ENCODE assay signal across 7 mouse cellular contexts in genomic region chr11:20243214-20243913, GRCm38 (mm10). TPM values are rescaled to one million over a fixed set of nuclear protein-coding genes. Genes with fewer than 3 reads are reported as not detected.
A peak's percentile ranks its signal among the peaks of the same experiment; 100 is the strongest.
DNase-seq lines count a peak whose midpoint lies in the region; ATAC-seq lines count a peak whose summit lies in the region.

No protein-coding gene starts in this region.

- no peaks in the 10 kb centered on the region for H3K27me3 ChIP-seq in lung, embryonic 15.5 days
- no peaks in the 10 kb centered on the region for H3K27me3 ChIP-seq in forebrain, embryonic 13.5 days
- H3K27me3 ChIP-seq in neural tube, embryonic 14.5 days (ENCODE audit: control insufficient read depth, insufficient read depth, low read length), result no peaks in the 10 kb centered on the region

- peaks cover 28% of the 10 kb centered on the region for H3K4me1 ChIP-seq in lung, embryonic 15.5 days
- peaks cover 37% of the 10 kb centered on the region for H3K4me1 ChIP-seq in forebrain, embryonic 13.5 days
- H3K4me1 ChIP-seq in neural tube, embryonic 14.5 days (ENCODE audit: control insufficient read depth, insufficient read depth, low read length), result peaks cover 21% of the 10 kb centered on the region

- no peak overlapping the region for H3K27ac ChIP-seq in lung, embryonic 15.5 days
- no peak overlapping the region for H3K27ac ChIP-seq in forebrain, embryonic 13.5 days
- no peak overlapping the region for H3K27ac ChIP-seq in neural tube, embryonic 14.5 days (ENCODE audit: low read depth, low read length)

- no peaks in the 10 kb centered on the region for H3K9me3 ChIP-seq in lung, embryonic 15.5 days
- no peaks in the 10 kb centered on the region for H3K9me3 ChIP-seq in forebrain, embryonic 13.5 days (replicated peaks)
- no peaks in the 10 kb centered on the region for H3K9me3 ChIP-seq in neural tube, embryonic 14.5 days (ENCODE audit: control insufficient read depth, low read length)

- 45% methylated on average over 9 of the region's 9 CpGs for WGBS in lung, embryonic 15.5 days
- 51% methylated on average over 9 of the region's 9 CpGs for WGBS in forebrain, embryonic 13.5 days
- WGBS in neural tube, embryonic 14.5 days, result 62% methylated on average over 9 of the region's 9 CpGs

- H3K4me3 ChIP-seq in lung, embryonic 15.5 days, result no peak overlapping the region
- H3K4me3 ChIP-seq in forebrain, embryonic 13.5 days, result no peak overlapping the region
- H3K4me3 ChIP-seq in neural tube, embryonic 14.5 days (ENCODE audit: low read depth, low read length), result no peak overlapping the region

- 0 out of 2 replicates have a peak, but pooled peaks have one; percentile 28 for ATAC-seq in lung, embryonic 15.5 days (ENCODE audit: borderline replicate concordance, extremely low read depth, low FRiP score, low TSS enrichment)
- ATAC-seq in forebrain, embryonic 13.5 days, result peak; percentile 20; the same call in 1 of the 2 replicates
- ATAC-seq in neural tube, embryonic 14.5 days (ENCODE audit: low read depth), result 0 out of 2 replicates have a peak, but pooled peaks have one; percentile 21

- H3K36me3 ChIP-seq in lung, embryonic 15.5 days, result peaks cover 35% of the 10 kb centered on the region
- H3K36me3 ChIP-seq in forebrain, embryonic 13.5 days (ENCODE audit: poor library complexity, severe bottlenecking), result peaks cover 51% of the 10 kb centered on the region
- H3K36me3 ChIP-seq in neural tube, embryonic 14.5 days (ENCODE audit: control insufficient read depth, insufficient read depth, low read length), result peaks cover 30% of the 10 kb centered on the region

- no peak overlapping the region for H3K9ac ChIP-seq in lung, embryonic 15.5 days
- no peak overlapping the region for H3K9ac ChIP-seq in forebrain, embryonic 13.5 days
- H3K9ac ChIP-seq in neural tube, embryonic 14.5 days (replicated peaks; ENCODE audit: low read depth, low read length), result no peak overlapping the region

- H3K4me2 ChIP-seq in lung, embryonic 15.5 days, result no peak overlapping the region
- H3K4me2 ChIP-seq in forebrain, embryonic 13.5 days, result no peak overlapping the region
- H3K4me2 ChIP-seq in neural tube, embryonic 14.5 days (ENCODE audit: low read depth, low read length), result no peak overlapping the region

- DNase-seq in lung, postnatal 10 days, result no peak
- DNase-seq in kidney, postnatal 14 days, result peak; percentile 58
- DNase-seq in urinary bladder, adult 2 months (ENCODE audit: low spot score), result no peak
- no peak for DNase-seq in frontal cortex, postnatal 14 days (ENCODE audit: low spot score in 2 of 2)

RNA-seq across cellular contexts. Expression of gene Cep68, which starts 5.9 kb away (rescaled TPM):
- polyA plus RNA-seq in lung, embryonic 15.5 days (2015; fragmentation: Nextera tagmentation; extraction: Ambion mirVana), result 34.8 and 37.6 TPM in 2 replicates
- 25.0 and 30.9 TPM in 2 replicates for polyA plus RNA-seq in forebrain, embryonic 13.5 days (2015; fragmentation: Nextera tagmentation; extraction: Ambion mirVana)
- 28.0 and 33.0 TPM in 2 replicates for polyA plus RNA-seq in neural tube, embryonic 14.5 days (2014; fragmentation: Nextera tagmentation; extraction: Ambion mirVana)
- polyA plus RNA-seq in urinary bladder, adult 2 months (2012; rRNA removed), result 12.6 and 14.1 TPM in 2 replicates

RNA-seq across cellular contexts. Expression of gene Rab1a, which starts 42.1 kb away (rescaled TPM):
- polyA plus RNA-seq in lung, embryonic 15.5 days (2015; fragmentation: Nextera tagmentation; extraction: Ambion mirVana), result 274 and 283 TPM in 2 replicates
- polyA plus RNA-seq in forebrain, embryonic 13.5 days (2015; fragmentation: Nextera tagmentation; extraction: Ambion mirVana), result 275 and 300 TPM in 2 replicates
- polyA plus RNA-seq in neural tube, embryonic 14.5 days (2014; fragmentation: Nextera tagmentation; extraction: Ambion mirVana), result 303 and 313 TPM in 2 replicates
- 195 and 199 TPM in 2 replicates for polyA plus RNA-seq in urinary bladder, adult 2 months (2012; rRNA removed)
